Mouse (Mus musculus) heart, adult 2 months (tissue): Measurements from ENCODE around the gene Tom1l2.

Source experiments
- CTCF ChIP-seq: fragments of 200-600 bp; IDR thresholded peaks from 2 replicates; pipeline ENCODE4 v1.8.1; 2022; ENCODE audit warnings: antibody characterized with exemption, mild to moderate bottlenecking, moderate library complexity
- EP300 ChIP-seq: fragments of 200-500 bp; IDR thresholded peaks from 2 replicates; pipeline ENCODE4 v1.6.1; 2011; ENCODE audit warnings: low read depth, low read length, control low read depth; ENCODE audit not compliant: insufficient read depth
- POLR2A ChIP-seq: fragments of 200-500 bp; IDR thresholded peaks from 2 replicates; pipeline ENCODE4 v1.6.1; 2011; ENCODE audit warnings: mild to moderate bottlenecking, low read depth, low read length, control low read depth; ENCODE audit not compliant: insufficient read depth

- TF ChIP-seq CTCF (no peak), POLR2A (no peak), EP300 (no peak)
Measured at GRCm38 (mm10) chr11:60178005-60178404, 174.7 kb downstream of the Tom1l2 start.
